Mouse (Mus musculus) thymus, adult 2 months (tissue): Measurements from ENCODE around the gene Pla2g7.

Experiments
- CTCF ChIP-seq: fragments of 200-500 bp; IDR thresholded peaks from 2 replicates; pipeline ENCODE4 v1.5.1; 2012; ENCODE audit warnings: mild to moderate bottlenecking, control low read depth, low read length, moderate library complexity, borderline replicate concordance; ENCODE audit not compliant: control insufficient read depth, poor library complexity, insufficient read depth; ENCODE audit errors: extremely low read depth
- POLR2A ChIP-seq: fragments of 200-500 bp; IDR thresholded peaks from 2 replicates; pipeline ENCODE4 v1.6.1; 2012; ENCODE audit warnings: mild to moderate bottlenecking, low read length, control low read depth, moderate library complexity; ENCODE audit not compliant: control insufficient read depth, poor library complexity, insufficient read depth; ENCODE audit errors: extremely low read depth

- TF ChIP-seq CTCF (no peak), POLR2A (no peak)
These were observed 49.1 kb upstream of the Pla2g7 start for GRCm38 (mm10) chr17:43518644-43519409.
